Mouse (Mus musculus) myocyte (in vitro differentiated cells): ENCODE measurements around the gene Wdr41.

Experiments
- CEBPB ChIP-seq: IDR thresholded peaks from 2 replicates; pipeline ENCODE4 v1.6.1; 2011; ENCODE audit warnings: mild to moderate bottlenecking, moderate library complexity; ENCODE audit not compliant: poor library complexity, insufficient read depth, severe bottlenecking
- E2F4 ChIP-seq: IDR thresholded peaks from one replicate; pipeline ENCODE4 v1.6.1; 2011; ENCODE audit warnings: mild to moderate bottlenecking, control low read depth, moderate library complexity; ENCODE audit not compliant: insufficient read depth
- MAX ChIP-seq: IDR thresholded peaks from one replicate; pipeline ENCODE4 v1.6.1; 2011; ENCODE audit warnings: low read depth, mild to moderate bottlenecking, control low read depth
- MYOG ChIP-seq, 3 experiments: IDR thresholded peaks; one replicate each; pipeline ENCODE4 v1.6.1; 2011; ENCODE audit warnings: control low read depth in 2 of 3, low read depth in 2 of 3, mild to moderate bottlenecking in 2 of 3; ENCODE audit not compliant: insufficient read length in 2 of 3, control insufficient read depth in 1 of 3, insufficient read depth in 1 of 3
- POLR2A ChIP-seq: IDR thresholded peaks from one replicate; pipeline ENCODE4 v1.6.1; 2011; ENCODE audit warnings: low read depth, mild to moderate bottlenecking, control low read depth, moderate library complexity; ENCODE audit not compliant: insufficient read length
- REST ChIP-seq: IDR thresholded peaks from one replicate; pipeline ENCODE4 v1.6.1; 2011; ENCODE audit warnings: mild to moderate bottlenecking, control low read depth, moderate library complexity; ENCODE audit not compliant: insufficient read depth, insufficient read length
- TCF12 ChIP-seq: IDR thresholded peaks from one replicate; pipeline ENCODE4 v1.6.1; 2011; ENCODE audit warnings: mild to moderate bottlenecking, control low read depth; ENCODE audit not compliant: poor library complexity, insufficient read depth, severe bottlenecking
- USF1 ChIP-seq: IDR thresholded peaks from one replicate; pipeline ENCODE4 v1.6.1; 2011; ENCODE audit warnings: low read depth, mild to moderate bottlenecking, control low read depth, moderate library complexity

GRCm38 (mm10) chr13:95070268-95070667 lies 94.1 kb downstream of the Wdr41 start:
- TF ChIP-seq POLR2A (no peak), E2F4 (no peak), REST (no peak), MAX (no peak), USF1 (no peak), TCF12 (no peak), CEBPB (no peak), MYOG (IDR thresholded peaks at IDR 0.05; ENCODE audit: control insufficient read depth in 1 of 3, insufficient read depth in 1 of 3, insufficient read length in 2 of 3, low read depth in 2 of 3) (no peak)
